Mouse (Mus musculus) cortical plate, adult 2 months (tissue): ENCODE measurements around the gene Hist1h4a.
"Not testable (repeated sequence)": the region's sequence is repeated elsewhere in the genome, so short reads cannot be mapped to it uniquely, and the experiment has no call there.

ENCODE experiments used
- CTCF ChIP-seq: fragments of 200-500 bp; IDR thresholded peaks from 2 replicates; pipeline ENCODE4 v1.5.1; 2011; ENCODE audit warnings: mild to moderate bottlenecking, control low read depth, low read length; ENCODE audit not compliant: insufficient read depth; ENCODE audit errors: extremely low read depth
- POLR2A ChIP-seq: fragments of 200-500 bp; IDR thresholded peaks from 2 replicates; pipeline ENCODE4 v1.6.1; 2011; ENCODE audit warnings: mild to moderate bottlenecking, low read length, control low read depth; ENCODE audit not compliant: insufficient read depth; ENCODE audit errors: extremely low read depth

GRCm38 (mm10) chr13:23752067-23752741 lies 8.8 kb downstream of the Hist1h4a start, which contains the start of gene Hist1h3b:
- TF ChIP-seq CTCF, POLR2A: not testable (repeated sequence)
